Mouse (Mus musculus) CH12.LX (cell line): ENCODE results near the gene Gm10251. TPM values are rescaled to one million over a fixed set of nuclear protein-coding genes. Genes with fewer than 3 reads are reported as not detected.
"Not testable (repeated sequence)": the region's sequence is repeated elsewhere in the genome, so short reads cannot be mapped to it uniquely, and the experiment has no call there.

Experiments used
- DNase-seq: peaks from one replicate; pipeline ENCODE4 v3.0.0-alpha.2; 2013; ENCODE audit errors: extremely low read depth
- H3K27ac ChIP-seq: 2 replicates; pipeline ENCODE4 v1.5.1; 2012; ENCODE audit warnings: low read depth, mild to moderate bottlenecking, control low read depth, moderate library complexity; ENCODE audit not compliant: insufficient read depth
- H3K27me3 ChIP-seq: replicated peaks from 2 replicates; pipeline ENCODE3; 2012; ENCODE audit warnings: inconsistent platforms
- H3K36me3 ChIP-seq, 2 experiments: replicated peaks in 1 of 2; 2 replicates each; pipeline versions ENCODE3 to v1.6.1; 2012; ENCODE audit warnings: inconsistent platforms in 1 of 2, low read length in 1 of 2, mild to moderate bottlenecking in 1 of 2, mixed read lengths in 1 of 2, moderate library complexity in 1 of 2; ENCODE audit not compliant: control insufficient read depth in 1 of 2, insufficient read depth in 1 of 2
- H3K4me1 ChIP-seq, 2 experiments: 2 replicates each; pipeline ENCODE4 v1.6.1; 2012; ENCODE audit warnings: inconsistent platforms in 1 of 2, moderate library complexity in 1 of 2; ENCODE audit not compliant: insufficient read depth in 2 of 2, control insufficient read depth in 1 of 2
- H3K4me2 ChIP-seq: 2 replicates; pipeline ENCODE4 v1.6.1; 2012; ENCODE audit warnings: low read depth, mild to moderate bottlenecking, control low read depth; ENCODE audit not compliant: poor library complexity, insufficient read depth, severe bottlenecking
- H3K4me3 ChIP-seq, 3 experiments: fragments of 150-350 bp in 1 of 3; sonication (generic) in 1 of 3; replicated peaks in 1 of 3; 2 replicates each; pipeline versions ENCODE3 to v1.5.1; 2011 to 2012; ENCODE audit warnings: low read depth in 2 of 3, low read length in 2 of 3, mild to moderate bottlenecking in 2 of 3, moderate library complexity in 2 of 3, control low read depth in 1 of 3, improper control_type of control experiment in 1 of 3, inconsistent platforms in 1 of 3, mixed read lengths in 1 of 3; ENCODE audit not compliant: poor library complexity in 1 of 3
- H3K79me2 ChIP-seq: replicated peaks from 2 replicates; pipeline ENCODE4 v1.6.1; 2012; ENCODE audit warnings: mild to moderate bottlenecking, moderate library complexity; ENCODE audit not compliant: control insufficient read depth, poor library complexity, insufficient read depth, severe bottlenecking; ENCODE audit errors: extremely low read depth
- H3K9ac ChIP-seq: 2 replicates; pipeline ENCODE4 v1.6.1; 2012; ENCODE audit warnings: low read depth, mild to moderate bottlenecking, control low read depth, moderate library complexity; ENCODE audit not compliant: insufficient read depth
- H3K9me3 ChIP-seq: replicated peaks from 2 replicates; pipeline ENCODE3; 2012; ENCODE audit warnings: low read length, inconsistent platforms, mixed read lengths
- dilution Hi-C: fragments of 300-500 bp; cut with MboI; formaldehyde crosslinking; loops from 2 replicates; pipeline ENCODE4 v1.14.3; 2020; ENCODE audit warnings: low sequenced_read_pairs; ENCODE audit not compliant: extremely low pct_unique_long_range_greater_than_20kb, extremely low pct_ligation_motif_present
- in situ Hi-C: fragments of 300-500 bp; cut with MboI; formaldehyde crosslinking; loops from 3 replicates; pipeline ENCODE4 v1.14.3; 2019; ENCODE audit warnings: low sequenced_read_pairs, low pct_ligation_motif_present, low pct_unique_long_range_greater_than_20kb, mixed read lengths
- polyA plus RNA-seq: library from polyadenylated mRNA; unstranded; fragments of >175 nt; gene quantifications from 2 replicates; pipeline ENCODE4 v1.2.1, GENCODE M21; 2012; ENCODE audit warnings: low read depth; ENCODE audit not compliant: insufficient read length
- total RNA-seq, 2 experiments: library from RNA; depleted of rRNA; stranded (reverse); fragments of 300-350 nt in 1 of 2; fragments of >200 nt in 1 of 2; gene quantifications; 2 replicates each; pipeline ENCODE4 v1.2.3; 2012 to 2014

The Gm10251 gene
- total RNA-seq (2012; rRNA removed) (not detected in 2 replicates), total RNA-seq (2014; rRNA removed) (not detected in 2 replicates), polyA plus RNA-seq (not detected in 2 replicates)

DNA sequence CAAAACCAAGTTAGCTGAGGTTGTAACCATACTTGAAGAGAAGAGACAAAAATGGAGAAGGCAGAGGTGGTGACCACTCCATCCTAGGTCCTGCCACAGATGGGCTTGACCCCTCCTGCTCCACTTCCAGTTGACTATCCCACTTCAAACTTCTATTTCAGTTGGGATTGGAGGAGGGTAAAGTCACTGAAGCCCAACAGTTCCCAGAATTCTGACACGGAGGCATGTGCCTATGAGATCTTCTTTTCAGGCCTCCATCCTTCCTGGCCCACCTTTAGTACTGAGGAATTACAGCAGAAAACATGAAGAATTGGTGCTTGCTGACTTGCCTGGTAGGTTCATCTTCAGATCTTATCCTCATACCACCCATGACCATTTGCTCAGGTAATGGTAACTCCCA lies at the start of gene Gm10251:
Gm10251 (minus strand) TSS at position 101 of the 400 bp plus-strand sequence.
- DNase-seq, in situ Hi-C loops: not testable (repeated sequence)

DNA sequence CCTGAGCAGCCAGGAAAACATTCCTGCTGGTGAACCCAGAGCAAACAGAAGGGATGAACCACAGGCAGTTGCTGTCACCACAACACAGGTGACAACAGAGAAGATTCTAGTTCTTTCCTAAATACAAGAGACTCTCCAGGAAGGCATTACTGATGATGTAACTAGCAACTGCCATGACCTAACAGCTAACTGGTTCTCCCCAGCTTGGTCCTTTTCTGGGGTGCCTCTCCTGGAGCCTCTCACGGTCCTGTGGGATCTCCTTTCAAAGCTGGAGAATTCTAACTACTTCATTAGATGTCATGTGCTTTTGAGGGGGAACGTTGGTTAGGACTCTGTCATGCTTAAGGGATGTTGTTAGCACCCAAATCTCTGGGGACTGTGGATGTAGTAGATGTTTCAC lies 36.2 kb upstream of the Gm10251 start, which contains the start of gene Gm8050:
Gm8050 (minus strand) TSS at position 101 of the 400 bp plus-strand sequence.
- H3K4me1 ChIP-seq, H3K79me2 ChIP-seq, H3K27ac ChIP-seq, H3K36me3 ChIP-seq, H3K9ac ChIP-seq, in situ Hi-C loops, H3K4me2 ChIP-seq, DNase-seq, H3K4me3 ChIP-seq, dilution Hi-C loops, H3K27me3 ChIP-seq, H3K9me3 ChIP-seq: not testable (repeated sequence)

More for the DNA sequence above, at the start of gene Gm10251:
- H3K27me3 ChIP-seq, H3K9ac ChIP-seq, H3K27ac ChIP-seq, H3K4me3 ChIP-seq, H3K9me3 ChIP-seq, H3K79me2 ChIP-seq, H3K36me3 ChIP-seq, H3K4me1 ChIP-seq, dilution Hi-C loops, H3K4me2 ChIP-seq: not testable (repeated sequence)

DNA sequence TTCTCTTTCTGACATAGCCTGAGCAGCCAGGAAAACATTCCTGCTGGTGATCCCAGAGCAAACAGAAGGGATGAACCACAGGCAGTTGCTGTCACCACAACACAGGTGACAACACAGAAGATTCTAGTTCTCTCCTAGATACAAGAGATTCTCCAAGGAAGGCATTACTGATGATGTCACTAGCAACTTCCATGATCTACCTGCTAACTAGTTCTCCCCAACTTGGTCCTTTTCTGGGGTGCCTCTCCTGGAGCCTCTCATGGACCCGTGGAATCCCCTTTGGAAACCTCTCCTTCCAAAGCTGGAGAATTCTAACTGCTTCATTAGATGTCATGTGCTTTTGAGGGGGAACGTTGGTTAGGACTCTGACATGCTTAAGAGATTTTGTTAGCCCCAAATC lies 61.7 kb downstream of the Gm10251 start, which contains the start of gene Gm3460:
Gm3460 (minus strand) TSS at position 101 of the 400 bp plus-strand sequence.
- H3K79me2 ChIP-seq, H3K27me3 ChIP-seq, in situ Hi-C loops, DNase-seq, H3K4me1 ChIP-seq, dilution Hi-C loops, H3K4me2 ChIP-seq, H3K9me3 ChIP-seq, H3K36me3 ChIP-seq, H3K4me3 ChIP-seq, H3K27ac ChIP-seq, H3K9ac ChIP-seq: not testable (repeated sequence)

DNA sequence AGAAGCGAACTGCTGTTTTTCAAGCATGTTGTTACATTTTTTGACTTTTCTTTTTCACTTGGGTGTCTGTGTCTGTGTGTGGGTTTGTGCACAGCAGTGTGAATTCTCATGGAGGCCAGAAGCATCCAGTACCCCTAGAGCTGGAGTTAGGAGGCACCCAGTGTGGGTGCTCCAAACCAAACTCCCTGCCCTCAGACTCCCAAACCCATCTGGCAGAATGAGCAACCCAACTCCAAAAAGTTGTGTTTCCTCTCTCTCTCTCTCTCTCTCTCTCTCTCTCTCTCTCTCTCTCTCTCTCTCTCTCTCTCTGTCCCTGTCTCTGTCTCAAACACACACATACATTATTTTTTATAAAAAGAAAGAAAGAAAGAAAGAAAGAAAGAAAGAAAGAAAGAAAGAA lies 77.5 kb downstream of the Gm10251 start:
- H3K27ac ChIP-seq, H3K4me2 ChIP-seq, H3K27me3 ChIP-seq, DNase-seq, H3K9ac ChIP-seq, H3K79me2 ChIP-seq, H3K4me3 ChIP-seq, H3K36me3 ChIP-seq, dilution Hi-C loops, in situ Hi-C loops, H3K9me3 ChIP-seq, H3K4me1 ChIP-seq: not testable (repeated sequence)

DNA sequence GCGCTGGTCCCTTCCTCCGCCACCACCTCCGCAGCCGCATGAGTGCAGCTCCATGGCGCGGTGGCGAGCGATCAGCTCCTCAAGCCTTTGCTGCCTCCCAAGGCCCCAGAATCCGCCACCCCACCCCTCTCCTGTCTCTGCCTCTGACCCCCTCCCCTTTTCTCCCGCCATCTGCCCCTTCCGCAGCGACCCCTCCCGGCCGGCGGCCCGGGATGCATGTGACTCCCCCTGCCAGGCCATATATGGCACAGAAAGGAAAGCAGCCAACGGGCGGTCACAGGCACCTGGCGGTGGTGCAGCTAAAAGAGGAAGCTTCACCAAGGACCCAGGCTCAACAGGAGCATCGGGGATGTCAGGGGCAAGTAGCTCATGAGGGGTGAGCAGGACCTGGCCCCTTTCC lies 79.0 kb downstream of the Gm10251 start:
- in situ Hi-C loops, H3K9ac ChIP-seq, H3K4me2 ChIP-seq, H3K27me3 ChIP-seq, DNase-seq, H3K36me3 ChIP-seq, H3K79me2 ChIP-seq, H3K27ac ChIP-seq, H3K9me3 ChIP-seq, dilution Hi-C loops, H3K4me1 ChIP-seq, H3K4me3 ChIP-seq: not testable (repeated sequence)

DNA sequence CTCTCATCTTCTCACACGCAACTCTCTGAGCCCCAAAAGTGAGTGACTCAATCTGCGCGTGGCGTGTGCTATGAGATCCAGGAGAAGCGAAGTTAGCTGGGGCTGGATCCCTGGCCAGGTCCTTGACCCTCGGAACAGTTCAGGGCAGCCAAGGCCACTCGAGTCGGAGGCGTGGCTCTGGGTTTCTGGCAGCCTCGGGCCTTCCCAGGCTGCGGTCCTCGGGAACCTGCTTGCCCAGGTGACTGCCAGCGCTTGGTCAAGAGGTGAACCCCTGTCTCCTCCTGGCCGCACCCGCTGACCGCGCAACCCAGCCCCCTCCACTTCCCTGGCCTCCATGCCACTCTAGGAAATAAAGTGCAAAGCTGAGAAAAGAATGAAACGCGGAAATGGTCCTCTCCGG lies 79.4 kb downstream of the Gm10251 start:
- H3K4me3 ChIP-seq, H3K79me2 ChIP-seq, H3K36me3 ChIP-seq, H3K27me3 ChIP-seq, DNase-seq, in situ Hi-C loops, dilution Hi-C loops, H3K4me2 ChIP-seq, H3K9me3 ChIP-seq, H3K9ac ChIP-seq, H3K4me1 ChIP-seq, H3K27ac ChIP-seq: not testable (repeated sequence)
